Mouse (Mus musculus): ENCODE measurements around the gene Idh1.

GRCm38 (mm10) chr1:65162210-65162609, 24.1 kb downstream of the Idh1 start:
- TF ChIP-seq CTCF (conservative IDR thresholded peaks at IDR 0.05; ENCODE audit: insufficient read depth, insufficient read length, low read depth, low read length) (no peak; the same call in 1 of the 2 replicates), POLR2A (IDR thresholded peaks at IDR 0.05; ENCODE audit: low read depth, low read length) (no peak)

All from kidney, adult 2 months (tissue).